Mouse (Mus musculus): ENCODE results near the gene Lonrf2.
A peak's percentile ranks its signal among the peaks of the same experiment; 100 is the strongest.

The Lonrf2 gene

DNA sequence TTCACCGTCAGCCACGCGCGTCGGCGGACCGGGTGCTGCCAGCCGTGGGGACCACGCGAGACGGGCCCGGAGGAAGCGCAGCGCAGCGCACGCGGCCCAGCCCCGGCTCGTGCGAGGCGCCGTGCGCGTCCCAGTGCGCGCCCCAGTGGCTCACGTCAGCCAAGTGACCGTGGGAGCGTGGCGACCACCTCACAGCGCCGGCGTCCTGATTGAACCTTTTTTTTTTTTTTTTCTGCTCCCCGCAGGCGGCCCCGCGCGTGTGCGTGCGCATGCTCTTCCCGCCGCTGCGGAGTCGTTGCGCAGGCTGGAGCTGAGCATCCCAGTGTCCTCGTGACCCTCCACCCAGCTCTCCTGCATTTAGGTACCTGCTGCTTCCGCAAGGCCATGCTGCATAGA lies at the start of gene Lonrf2:
Gene Lonrf2, minus strand, starts transcription at position 235 of the 396 bp plus-strand sequence.
- peak; percentile 54 to 72 for DNase-seq (ENCODE audit: low spot score in 2 of 2)

DNA sequence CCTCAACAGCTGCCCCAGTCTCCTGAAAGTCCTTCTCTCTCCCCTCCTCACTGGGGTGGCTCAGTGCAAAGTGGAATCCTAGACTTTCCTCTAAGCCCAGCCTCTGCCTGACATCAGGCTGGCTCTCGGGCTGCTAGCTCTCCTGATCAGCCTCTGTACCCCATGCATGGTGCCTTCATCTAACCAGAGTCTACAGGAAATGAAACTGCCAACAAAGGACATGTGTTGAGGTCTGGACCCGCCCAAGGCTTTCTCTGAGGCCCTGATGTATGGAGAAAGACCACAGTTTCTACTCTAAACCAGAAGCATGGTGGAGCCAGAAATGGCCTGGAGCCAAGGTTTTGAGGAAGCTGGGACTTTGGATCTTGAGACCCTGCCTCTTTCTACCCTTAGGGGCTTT lies 49.4 kb upstream of the Lonrf2 start:
- DNase-seq (ENCODE audit: low spot score in 2 of 2), result no peak

DNA sequence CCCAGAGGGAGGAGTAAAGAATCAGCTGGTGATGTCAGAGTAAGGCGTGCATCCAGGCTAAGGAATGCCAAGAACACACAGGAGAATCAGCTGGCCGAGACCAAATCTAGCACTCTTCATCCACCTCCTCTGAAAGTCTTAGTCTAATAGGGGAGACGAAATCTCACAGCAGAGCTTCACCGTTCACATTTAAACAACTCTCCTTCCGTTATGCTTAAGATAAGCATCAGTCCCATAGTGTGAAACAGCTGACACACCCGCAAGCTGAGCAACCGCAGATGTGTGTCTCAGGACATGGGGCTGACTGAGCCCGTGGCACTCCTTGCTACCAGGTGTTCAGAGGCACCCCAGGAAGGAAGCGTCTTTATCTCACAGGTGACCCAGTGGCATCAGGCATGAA lies 47.3 kb upstream of the Lonrf2 start:
- DNase-seq (ENCODE audit: low spot score in 2 of 2), result no peak

DNA sequence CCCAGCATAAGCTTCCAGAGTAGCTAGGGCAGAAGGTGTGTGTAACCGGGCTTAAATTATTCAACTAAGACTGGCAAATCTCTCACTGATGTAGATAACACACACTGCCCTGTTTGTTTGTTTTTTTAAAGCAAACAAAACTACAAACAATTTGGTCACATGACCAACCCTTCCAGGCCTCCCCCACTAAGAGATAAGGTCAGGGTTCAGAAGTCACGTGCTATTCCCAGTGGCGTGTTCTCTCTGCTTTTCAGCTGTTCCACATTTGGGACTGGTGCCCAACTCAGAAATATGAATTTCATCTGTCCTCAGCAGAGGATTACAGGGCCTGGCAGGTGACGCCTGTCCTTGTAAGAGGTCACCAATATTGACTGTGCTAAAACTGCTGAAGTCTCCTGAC lies 46.2 kb upstream of the Lonrf2 start:
- DNase-seq (ENCODE audit: low spot score in 2 of 2), result no peak

DNA sequence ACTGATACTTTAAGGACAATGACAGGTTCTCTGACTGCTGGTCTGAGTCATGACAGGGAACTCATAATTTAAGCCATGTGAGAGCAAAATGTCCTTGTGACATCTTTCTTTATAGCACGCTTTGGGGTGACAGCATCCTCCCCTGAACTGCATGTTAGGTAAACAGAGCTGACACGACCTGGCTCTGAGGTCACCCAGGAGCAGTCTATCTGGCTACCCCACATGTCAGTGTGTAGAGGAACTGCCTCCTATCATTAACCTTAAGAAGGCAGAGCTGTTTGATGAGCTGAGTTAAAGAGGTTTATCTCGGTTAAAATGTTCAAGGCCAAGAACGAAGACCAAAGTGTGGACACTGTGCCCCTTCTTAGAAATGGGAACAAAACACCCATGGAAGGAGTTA lies 44.9 kb upstream of the Lonrf2 start:
- DNase-seq (ENCODE audit: low spot score in 2 of 2), result no peak

DNA sequence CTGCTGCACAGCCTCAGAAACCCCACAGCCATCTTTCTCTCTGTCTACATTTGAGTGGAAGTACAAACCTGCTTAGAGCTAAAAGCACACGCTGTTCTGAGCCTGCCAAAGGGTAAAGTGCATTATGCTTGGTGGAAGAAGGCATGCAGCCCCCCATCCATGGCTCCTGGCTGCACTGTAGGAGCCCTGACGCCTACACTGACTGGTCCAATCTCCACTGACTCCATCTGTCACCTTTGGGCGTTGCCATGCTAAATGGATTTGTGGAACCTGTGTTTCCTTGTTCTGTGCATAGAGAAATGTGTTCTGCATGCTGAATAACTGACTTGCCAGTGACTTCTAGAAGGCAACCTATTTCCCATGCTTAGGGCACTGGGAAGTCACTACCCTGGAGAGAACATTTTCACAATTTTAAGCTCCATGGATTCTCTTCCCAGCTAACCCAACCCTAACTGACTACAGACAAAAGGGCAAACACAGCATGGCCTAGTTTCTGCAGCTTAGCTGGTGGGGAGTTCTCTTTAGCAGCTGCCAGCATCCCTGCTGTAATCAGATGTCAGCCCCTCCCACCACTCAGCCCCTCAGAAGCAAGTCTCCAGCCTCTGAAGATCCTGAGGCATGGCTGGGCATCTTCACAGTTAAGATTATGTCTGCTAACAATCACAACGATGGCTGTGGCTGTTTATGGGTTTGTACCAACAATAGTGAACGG lies 40.3 kb upstream of the Lonrf2 start:
- no peak for DNase-seq (ENCODE audit: low spot score in 2 of 2)

DNA sequence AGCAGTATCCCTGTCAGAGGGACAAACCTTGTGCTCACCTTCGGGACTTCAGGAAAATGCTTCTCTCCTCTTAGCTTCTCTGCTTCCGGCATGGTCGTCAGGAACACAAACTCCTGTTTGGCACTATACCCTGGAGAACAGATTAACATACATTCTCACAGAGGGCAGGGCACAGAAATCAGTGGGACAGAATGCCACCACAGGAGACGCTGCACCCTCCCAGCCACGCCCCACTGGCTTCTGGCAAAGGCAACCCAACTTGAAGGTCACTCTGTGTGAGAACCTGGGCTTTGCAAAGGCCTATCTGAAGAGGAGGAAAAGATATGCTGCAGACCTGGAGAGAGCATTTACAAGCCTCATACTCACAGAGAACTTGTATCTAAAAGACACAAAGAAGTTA lies 37.4 kb upstream of the Lonrf2 start:
- no peak for DNase-seq (ENCODE audit: low spot score in 2 of 2)

DNA sequence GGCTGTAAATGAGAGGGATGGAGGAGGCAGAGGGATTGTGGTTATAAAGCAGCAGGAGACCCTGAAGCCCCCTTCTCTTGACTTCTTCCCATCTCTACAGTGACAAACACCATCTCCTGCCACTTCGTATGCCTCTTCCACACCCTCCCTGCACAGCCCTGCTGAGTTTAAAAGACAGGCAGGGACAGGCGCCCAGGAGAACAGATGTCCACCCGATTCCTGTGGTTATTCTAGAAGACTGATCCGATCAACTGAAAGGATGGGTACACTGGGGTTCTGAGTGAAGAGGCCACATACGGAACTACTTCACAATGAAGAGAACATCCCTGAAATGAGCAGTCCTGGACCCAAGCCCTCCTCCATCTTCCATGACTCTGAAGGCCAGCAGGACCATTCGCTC lies 35.3 kb upstream of the Lonrf2 start:
- DNase-seq (ENCODE audit: low spot score in 2 of 2), result no peak

DNA sequence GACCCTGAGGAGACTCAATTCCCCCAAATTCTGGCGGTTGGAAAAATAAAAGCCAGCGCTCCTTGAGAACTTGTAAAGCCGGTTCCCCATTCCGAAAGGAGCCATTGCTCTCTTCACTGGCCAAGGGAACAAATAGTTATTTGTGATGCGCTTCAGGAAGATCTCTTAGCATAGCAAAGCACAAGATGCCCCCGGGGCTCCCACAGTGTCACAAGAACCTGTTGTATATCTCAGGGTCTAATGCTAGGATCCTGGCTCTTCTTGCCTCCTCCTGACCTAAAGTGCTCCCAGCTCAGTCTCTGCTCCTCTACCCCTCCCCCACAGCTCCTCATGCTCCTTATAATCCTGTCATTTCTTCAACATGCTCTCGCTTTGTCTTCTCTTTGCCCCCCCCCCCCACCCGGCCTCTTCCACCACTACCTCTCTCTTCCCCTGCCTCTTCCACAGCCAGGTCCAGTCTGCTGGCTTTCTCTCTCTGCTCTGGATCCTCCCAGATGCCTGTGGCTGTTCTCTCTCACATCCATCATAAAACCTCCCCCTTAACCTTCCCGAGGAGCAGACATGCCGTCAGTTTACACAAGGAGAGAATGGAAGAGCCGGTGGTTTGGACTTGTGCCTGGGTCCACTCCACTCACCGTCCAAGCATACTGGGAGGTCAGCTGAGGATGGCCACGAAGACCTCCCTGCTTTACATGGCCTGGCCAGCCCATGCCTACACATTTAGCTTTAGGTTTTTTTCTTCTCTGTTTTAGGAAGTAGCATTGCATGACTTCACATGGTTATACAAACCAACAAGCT lies 33.1 kb upstream of the Lonrf2 start:
- no peak for DNase-seq (ENCODE audit: low spot score in 2 of 2)

DNA sequence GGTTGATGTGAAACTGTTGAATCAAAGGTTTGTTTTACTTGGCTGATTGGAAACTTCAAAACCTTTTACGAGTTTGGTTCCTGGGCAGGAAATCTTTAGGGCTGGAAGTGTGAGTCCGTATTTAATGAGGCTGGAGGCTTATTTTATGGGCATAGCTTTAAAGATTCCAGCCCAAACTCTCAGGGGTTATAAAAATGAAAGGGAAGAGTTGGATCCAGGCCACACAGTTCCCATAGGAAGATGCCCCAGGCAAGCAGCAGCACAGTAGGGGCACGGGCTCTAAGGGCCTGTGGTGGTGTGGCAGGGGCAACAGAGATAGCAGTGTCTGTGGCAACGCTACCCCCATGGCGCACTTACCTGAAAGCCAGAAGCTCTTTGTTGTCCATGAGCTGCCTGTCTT lies 29.7 kb upstream of the Lonrf2 start:
- no peak for DNase-seq (ENCODE audit: low spot score in 2 of 2)

DNA sequence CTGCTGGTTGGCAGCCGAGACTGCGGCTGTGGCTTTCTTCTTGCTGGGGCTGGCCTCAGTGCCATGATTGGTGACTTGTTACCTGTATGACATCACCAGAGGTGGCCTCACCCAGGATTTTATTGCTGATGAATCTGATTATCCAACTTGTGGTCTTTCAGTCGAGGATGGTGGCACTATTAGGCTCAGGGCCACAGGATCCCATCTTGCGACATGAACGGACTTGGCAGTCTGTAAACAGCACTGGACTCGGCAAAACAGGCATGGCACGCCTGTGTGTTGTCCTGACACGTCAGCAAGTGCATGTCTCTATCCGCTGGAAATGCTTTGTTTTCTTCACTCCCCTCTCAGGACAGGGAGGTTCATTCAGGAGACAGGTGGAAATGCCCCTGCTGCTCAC lies 27.8 kb upstream of the Lonrf2 start:
- DNase-seq (ENCODE audit: low spot score in 2 of 2), result no peak

DNA sequence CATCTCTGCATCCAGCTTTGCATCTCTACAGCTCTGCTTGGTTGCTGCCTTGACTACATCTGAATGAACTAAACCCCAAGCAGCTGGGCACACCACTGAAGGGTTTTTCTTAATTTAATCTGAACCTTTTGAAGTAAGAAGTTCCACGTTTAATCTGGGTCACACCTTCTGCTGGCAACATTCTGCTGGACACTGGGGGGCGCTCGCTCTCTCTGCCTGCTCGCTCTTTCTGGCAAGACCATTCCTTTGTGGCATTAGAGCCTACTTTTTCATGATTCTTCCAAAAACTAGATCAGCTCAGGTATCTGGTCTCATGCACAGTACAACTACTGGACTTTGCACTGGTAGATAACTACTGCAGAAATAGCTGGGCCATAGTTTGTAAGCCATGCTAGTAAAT lies 25.7 kb upstream of the Lonrf2 start:
- peak in 1 of 2 experiments; percentile 44 for DNase-seq (ENCODE audit: low spot score in 2 of 2)

DNA sequence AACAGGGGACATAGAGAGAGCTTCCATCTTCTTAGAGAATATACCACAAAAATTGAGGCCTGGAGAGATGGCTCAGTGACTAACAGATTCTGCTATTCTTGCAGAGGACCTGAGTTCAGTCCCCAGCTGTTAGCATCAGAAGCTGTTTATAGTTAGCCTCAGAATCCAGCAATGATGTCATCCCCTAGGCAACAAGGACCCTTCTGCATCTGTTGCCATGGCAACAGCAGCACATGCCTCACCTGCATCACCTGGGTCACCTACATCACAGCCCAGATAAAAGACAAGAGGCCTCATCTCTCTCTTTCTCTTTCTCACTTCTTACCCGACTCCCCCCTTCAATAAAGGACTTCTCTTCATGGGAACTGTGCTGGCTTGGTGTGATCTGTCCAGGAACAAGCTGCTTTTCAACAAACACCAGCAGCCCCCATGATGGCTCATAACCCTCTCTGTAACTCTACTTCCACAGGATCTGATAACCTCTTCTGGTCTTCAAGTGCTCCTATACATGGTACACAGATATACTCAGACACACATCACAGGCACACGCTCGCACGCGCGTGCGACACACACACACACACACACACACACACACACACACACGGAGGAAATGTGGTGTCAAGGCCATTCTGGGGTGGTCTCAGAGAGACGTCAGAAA lies 24.5 kb upstream of the Lonrf2 start:
- no peak for DNase-seq (ENCODE audit: low spot score in 2 of 2)

DNA sequence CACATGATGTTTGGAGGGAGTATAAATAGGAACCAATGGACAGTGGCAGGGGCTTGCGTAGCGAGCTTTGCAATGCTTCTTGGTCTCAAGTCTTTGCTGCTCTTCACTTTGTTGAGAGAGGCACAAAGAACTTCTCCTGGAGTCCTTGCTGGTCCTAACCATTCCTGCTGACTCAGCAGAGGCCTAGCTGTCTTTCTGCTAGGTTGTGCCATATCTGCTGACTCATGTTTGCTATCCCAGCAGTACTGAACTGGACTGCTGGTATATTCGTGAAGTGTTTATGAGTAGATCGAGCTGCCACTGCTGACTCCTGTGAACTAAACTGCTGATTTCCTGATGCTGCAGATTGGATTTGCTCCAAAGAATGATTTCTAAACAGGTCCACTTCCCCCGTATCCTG lies 23.7 kb upstream of the Lonrf2 start:
- no peak for DNase-seq (ENCODE audit: low spot score in 2 of 2)

DNA sequence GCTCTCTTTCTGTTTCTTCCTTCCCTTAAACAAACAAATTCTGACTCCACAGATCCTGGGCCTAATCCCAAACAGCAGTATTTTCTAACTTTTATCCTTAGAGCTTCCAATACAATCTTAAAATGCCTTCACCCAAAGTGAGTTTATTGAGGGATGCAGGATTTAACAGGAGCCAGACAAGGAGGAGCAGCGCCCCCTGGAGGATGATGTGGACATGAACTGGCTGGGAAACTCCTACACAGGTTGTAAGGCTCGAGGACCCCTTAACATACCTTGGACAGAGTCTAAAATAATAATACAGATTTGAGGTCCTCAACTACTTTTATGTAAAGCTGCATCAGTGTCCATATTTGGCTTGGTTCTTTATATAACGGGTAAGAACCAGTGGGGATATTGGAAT lies 19.7 kb upstream of the Lonrf2 start:
- peak in 1 of 2 experiments; percentile 74 for DNase-seq (ENCODE audit: low spot score in 2 of 2)

DNA sequence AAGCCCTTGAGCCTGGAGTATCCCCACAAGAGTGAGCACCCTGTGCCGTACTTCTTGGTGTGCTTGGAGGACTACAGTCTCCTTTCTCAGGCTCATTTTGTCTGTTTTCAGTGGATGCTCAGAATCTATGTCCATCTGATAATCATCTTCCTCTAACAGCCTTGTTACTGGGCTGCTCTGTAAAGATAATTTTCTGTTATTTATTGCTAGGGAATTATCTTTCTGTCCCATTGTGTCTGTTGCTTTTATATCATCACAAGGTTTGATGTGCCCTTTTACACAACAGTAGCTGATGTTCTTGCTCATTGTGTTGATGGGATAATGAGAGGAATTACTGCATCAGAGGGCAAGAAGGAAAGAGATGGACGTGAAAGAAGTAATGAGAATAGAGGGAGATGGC lies 15.7 kb upstream of the Lonrf2 start:
- DNase-seq (ENCODE audit: low spot score in 2 of 2), result no peak

DNA sequence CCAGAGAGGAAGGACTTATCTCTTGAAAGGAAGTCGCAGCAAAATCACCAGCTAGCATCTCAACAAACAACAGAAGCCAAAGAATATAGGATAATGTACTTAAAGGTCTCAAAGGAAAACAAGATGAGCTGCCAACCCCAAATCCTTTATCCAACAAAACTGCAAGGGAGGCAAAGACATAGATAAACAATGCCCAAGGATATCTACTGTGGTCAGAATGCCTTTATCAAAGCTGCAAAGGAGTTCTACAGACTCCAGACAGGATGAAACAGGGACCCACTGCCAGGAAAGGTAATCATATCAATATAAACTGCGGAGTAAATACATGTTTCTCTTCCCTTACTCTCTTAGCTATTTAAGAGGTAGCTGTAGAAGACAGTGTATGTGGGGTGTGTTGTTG lies 14.1 kb upstream of the Lonrf2 start:
- no peak for DNase-seq (ENCODE audit: low spot score in 2 of 2)

DNA sequence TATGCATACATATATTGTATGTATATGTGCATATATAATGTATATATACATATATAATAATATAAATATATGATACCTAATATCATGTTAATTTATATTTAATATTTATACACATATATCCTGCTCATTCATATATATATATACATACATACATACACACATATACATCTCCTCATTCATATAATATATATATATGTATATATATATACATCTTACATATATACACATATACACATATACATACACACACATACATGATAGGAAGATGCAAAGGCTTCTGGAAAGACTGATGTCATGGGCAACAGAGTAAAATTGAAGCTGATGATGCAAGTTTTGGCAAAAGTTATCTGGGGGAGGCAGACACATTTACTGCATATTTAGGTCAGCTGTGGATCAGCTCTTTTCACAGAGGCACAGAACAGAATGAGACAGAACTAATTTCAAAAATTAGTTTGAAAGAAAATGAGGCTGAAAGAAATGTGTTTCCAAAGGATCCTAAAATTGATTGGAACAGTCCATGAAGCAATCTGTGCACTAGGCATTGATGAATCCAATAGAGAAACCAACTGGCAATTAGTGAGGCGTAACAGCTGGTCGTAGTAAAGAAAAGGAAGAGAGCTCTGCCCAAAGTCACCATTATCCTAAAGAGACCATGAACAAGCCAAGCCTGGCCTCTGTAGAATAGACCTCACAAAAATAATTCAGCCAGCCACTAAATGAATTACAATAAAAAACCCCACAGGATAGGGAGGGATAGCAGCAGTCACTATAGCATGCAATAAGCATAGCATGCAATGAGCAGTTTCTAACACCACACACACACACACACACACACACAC lies 12.2 kb upstream of the Lonrf2 start:
- DNase-seq (ENCODE audit: low spot score in 2 of 2), result no peak

DNA sequence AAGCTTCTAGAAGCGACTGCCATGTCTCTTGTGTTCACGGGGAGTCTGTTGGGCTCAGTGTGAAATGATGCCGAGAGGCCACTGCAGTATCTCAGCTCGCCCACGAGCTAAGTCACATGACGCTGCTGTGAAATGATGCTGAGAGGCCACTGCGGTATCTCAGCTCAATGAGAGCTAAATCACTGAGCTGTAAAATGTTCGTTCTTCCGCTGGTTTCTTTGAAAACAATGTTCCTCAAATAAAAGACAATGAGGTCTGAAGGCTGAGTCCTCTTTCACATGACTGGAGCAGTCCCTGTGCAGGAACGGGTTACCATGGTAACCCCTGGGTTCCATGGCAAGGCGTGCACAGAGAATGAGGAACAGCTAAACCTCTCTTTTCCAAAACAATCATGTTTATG lies 11.5 kb upstream of the Lonrf2 start:
- DNase-seq (ENCODE audit: low spot score in 2 of 2), result peak; percentile 62 to 69

DNA sequence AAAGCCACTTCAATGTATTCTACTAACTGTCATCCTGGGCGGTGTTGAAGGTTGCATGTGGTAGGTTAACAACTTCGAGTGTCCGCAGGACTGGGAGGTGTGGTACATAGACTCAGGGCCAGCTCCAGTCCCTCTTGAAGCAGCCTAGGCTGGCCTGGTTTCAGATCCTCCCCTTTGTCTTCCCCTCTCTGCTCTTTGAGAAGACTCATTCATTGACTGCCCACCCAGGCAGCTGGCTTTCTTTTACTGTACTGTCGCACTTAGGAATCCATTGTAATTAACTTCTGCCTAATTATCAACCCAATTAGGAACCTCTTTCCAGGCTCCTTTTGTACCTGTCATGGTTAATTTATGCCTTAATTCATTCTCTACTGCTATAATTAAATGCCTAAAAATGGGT lies 6.8 kb upstream of the Lonrf2 start:
- no peak for DNase-seq (ENCODE audit: low spot score in 2 of 2)

DNA sequence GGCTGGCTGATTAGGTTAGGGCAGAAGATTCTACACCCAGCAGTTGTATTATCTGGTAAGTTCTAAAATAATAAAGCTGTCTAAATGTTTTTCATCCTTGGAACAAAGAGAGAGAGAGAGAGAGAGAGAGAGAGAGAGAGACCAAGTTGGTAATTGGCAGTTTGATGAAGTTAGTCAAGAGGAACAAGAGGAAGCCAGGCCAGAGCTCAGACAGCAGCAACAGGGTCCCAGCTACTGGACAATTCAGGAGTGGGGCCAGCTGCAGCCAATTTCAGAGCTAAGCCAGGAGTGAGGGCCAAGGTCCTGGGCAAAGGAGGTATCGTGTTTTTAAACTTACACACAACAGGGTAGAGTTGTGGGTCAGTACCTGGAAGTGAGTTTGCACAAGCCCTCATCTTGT lies 6.3 kb upstream of the Lonrf2 start:
- DNase-seq (ENCODE audit: low spot score in 2 of 2), result no peak

DNA sequence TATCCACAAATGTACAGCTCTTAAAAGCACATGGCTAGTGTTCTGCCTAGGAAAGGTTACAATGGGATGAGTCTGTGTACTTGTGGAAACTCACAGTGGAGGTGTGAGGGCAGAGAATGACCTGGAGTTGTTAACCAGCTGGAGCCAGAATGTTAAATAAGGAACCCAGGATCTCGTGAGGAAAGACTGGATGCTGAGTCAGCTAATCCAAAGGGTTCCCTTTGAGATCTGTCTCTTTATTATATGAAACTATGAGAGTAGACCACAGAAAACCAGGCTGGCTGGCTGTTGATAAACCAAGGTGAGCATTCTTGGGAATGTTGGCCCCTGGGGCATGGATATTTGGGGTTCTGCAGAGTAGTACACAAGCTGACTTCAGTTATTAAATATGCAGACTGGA lies 3.4 kb upstream of the Lonrf2 start:
- no peak for DNase-seq (ENCODE audit: low spot score in 2 of 2)

All from left cerebral cortex, adult 9 months (tissue).